Mouse (Mus musculus): ENCODE data around the gene Nav2. TPM values are rescaled to one million over a fixed set of nuclear protein-coding genes. Genes with fewer than 3 reads are reported as not detected.

Nav2 gene
- total and polyA plus RNA-seq, 3 experiments, result under 0.01 TPM; not detected in 2

DNA sequence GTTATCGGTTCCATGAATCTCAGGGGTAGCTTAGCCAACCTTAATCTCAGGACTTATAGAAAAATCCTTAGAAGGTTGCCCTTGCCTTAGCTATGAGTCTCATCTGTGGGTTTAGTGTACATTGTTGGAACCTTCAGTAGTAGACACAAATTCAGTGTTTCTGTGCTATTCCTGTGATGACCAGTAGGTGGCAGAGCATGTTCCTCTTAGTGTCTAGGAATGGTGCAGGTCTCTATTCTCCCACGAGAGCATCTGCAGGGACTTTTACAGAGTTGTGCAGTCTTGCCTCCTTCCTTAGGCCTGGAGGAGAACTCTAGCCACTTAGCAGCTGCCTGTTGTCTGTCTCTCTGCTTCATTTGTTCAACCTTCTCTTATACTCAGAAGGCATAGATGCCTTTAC lies 490.8 kb downstream of the Nav2 start:
- no peak overlapping the region for H3K4me3 ChIP-seq (replicated peaks in 1 of 3; ENCODE audit: low read depth in 2 of 3, low read length in 2 of 3, poor library complexity in 1 of 3)
- no peaks in the 10 kb centered on the region for H3K79me2 ChIP-seq (replicated peaks; ENCODE audit: control insufficient read depth, extremely low read depth, insufficient read depth, poor library complexity, severe bottlenecking)
- dilution Hi-C loops (cut with MboI; ENCODE audit: extremely low pct_ligation_motif_present, extremely low pct_unique_long_range_greater_than_20kb, low sequenced_read_pairs) (no loop called here), in situ Hi-C loops (cut with MboI; ENCODE audit: low pct_ligation_motif_present, low pct_unique_long_range_greater_than_20kb, low sequenced_read_pairs) (no loop called here)
- H3K27me3 ChIP-seq (replicated peaks), result peaks cover 25% of the 10 kb centered on the region
- peak; percentile 79 to 93 for TF ChIP-seq CTCF (conservative IDR thresholded peaks at IDR 0.05 in 1 of 2, IDR thresholded peaks at IDR 0.05 in 1 of 2; ENCODE audit: low read depth in 2 of 2, low read length in 2 of 2)
- peak; percentile 52 for TF ChIP-seq RAD21 (IDR thresholded peaks at IDR 0.05; ENCODE audit: low read depth, low read length)
- TF ChIP-seq SMC3 (IDR thresholded peaks at IDR 0.05; ENCODE audit: low read depth, low read length), result peak; percentile 64
- TF ChIP-seq MXI1 (IDR thresholded peaks at IDR 0.05; ENCODE audit: low read depth, low read length), result no peak
- TF ChIP-seq ZKSCAN1 (IDR thresholded peaks at IDR 0.05; ENCODE audit: borderline replicate concordance, low read depth, low read length), result no peak
- H3K4me1 ChIP-seq (ENCODE audit: control insufficient read depth in 1 of 2, insufficient read depth in 2 of 2), result no peaks in the 10 kb centered on the region
- no peaks in the 10 kb centered on the region for H3K36me3 ChIP-seq (replicated peaks in 1 of 2; ENCODE audit: control insufficient read depth in 1 of 2, insufficient read depth in 1 of 2, low read length in 1 of 2)
- no peak overlapping the region for H3K27ac ChIP-seq (ENCODE audit: insufficient read depth, low read depth)
- H3K9ac ChIP-seq (ENCODE audit: insufficient read depth, low read depth), result no peak overlapping the region
- no peak overlapping the region for H3K4me2 ChIP-seq (ENCODE audit: insufficient read depth, low read depth, poor library complexity, severe bottlenecking)
- H3K9me3 ChIP-seq (replicated peaks; ENCODE audit: low read length), result peaks cover 4% of the 10 kb centered on the region
- DNase-seq (ENCODE audit: extremely low read depth), result peak; percentile 55

DNA sequence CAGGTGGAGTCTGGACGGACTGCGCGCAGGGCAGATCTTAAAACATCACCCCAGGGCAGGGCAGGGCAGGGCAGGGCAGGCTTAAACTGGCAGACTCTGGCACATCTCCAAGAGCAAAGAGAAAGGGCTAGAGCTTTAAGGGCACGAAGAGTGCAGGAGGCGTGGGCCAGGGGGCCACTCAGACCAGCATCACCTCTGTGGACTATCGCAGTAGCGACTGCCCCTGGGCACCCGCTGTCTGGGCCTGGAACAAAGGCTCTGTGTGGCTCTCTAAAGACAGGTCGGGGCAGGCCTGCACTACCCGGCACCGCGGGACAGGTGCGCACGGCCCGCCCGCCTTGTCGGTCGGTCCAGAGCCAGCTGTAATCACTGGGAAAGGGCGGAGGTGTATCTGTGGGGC lies 491.9 kb downstream of the Nav2 start:
- Histone ChIP-seq H3K9me3 (replicated peaks; ENCODE audit: low read length) (no peaks in the 10 kb centered on the region), H3K4me1 (ENCODE audit: control insufficient read depth in 1 of 2, insufficient read depth in 2 of 2) (no peaks in the 10 kb centered on the region), H3K36me3 (replicated peaks in 1 of 2; ENCODE audit: control insufficient read depth in 1 of 2, insufficient read depth in 1 of 2, low read length in 1 of 2) (no peaks in the 10 kb centered on the region), H3K27me3 (replicated peaks) (peaks cover 32% of the 10 kb centered on the region), H3K4me2 (ENCODE audit: insufficient read depth, low read depth, poor library complexity, severe bottlenecking) (no peak overlapping the region), H3K9ac (ENCODE audit: insufficient read depth, low read depth) (no peak overlapping the region), H3K27ac (ENCODE audit: insufficient read depth, low read depth) (no peak overlapping the region), H3K79me2 (replicated peaks; ENCODE audit: control insufficient read depth, extremely low read depth, insufficient read depth, poor library complexity, severe bottlenecking) (no peaks in the 10 kb centered on the region), H3K4me3 (replicated peaks in 1 of 3; ENCODE audit: low read depth in 2 of 3, low read length in 2 of 3, poor library complexity in 1 of 3) (no peak overlapping the region)
- dilution Hi-C loops (cut with MboI; ENCODE audit: extremely low pct_ligation_motif_present, extremely low pct_unique_long_range_greater_than_20kb, low sequenced_read_pairs) (no loop called here), in situ Hi-C loops (cut with MboI; ENCODE audit: low pct_ligation_motif_present, low pct_unique_long_range_greater_than_20kb, low sequenced_read_pairs) (no loop called here)
- no peak for TF ChIP-seq RAD21 (IDR thresholded peaks at IDR 0.05; ENCODE audit: low read depth, low read length)
- no peak for TF ChIP-seq ZMIZ1 (IDR thresholded peaks at IDR 0.05; ENCODE audit: low read depth, low read length)
- TF ChIP-seq ZNF384 (IDR thresholded peaks at IDR 0.05; ENCODE audit: low read depth, low read length), result no peak
- no peak for TF ChIP-seq RCOR1 (conservative IDR thresholded peaks at IDR 0.05; ENCODE audit: low read depth, low read length)
- no peak for TF ChIP-seq USF2 (conservative IDR thresholded peaks at IDR 0.05; ENCODE audit: low read depth, low read length)
- TF ChIP-seq POLR2AphosphoS2 (IDR thresholded peaks at IDR 0.05; ENCODE audit: low read depth, low read length), result no peak
- TF ChIP-seq GABPA (IDR thresholded peaks at IDR 0.05; ENCODE audit: insufficient replicate concordance, low read depth, low read length), result no peak
- TF ChIP-seq SMC3 (IDR thresholded peaks at IDR 0.05; ENCODE audit: low read depth, low read length), result no peak
- TF ChIP-seq SIN3A (IDR thresholded peaks at IDR 0.05; ENCODE audit: low read length), result no peak
- TF ChIP-seq KAT2A (IDR thresholded peaks at IDR 0.05; ENCODE audit: insufficient replicate concordance, low read length), result no peak
- TF ChIP-seq HCFC1 (IDR thresholded peaks at IDR 0.05; ENCODE audit: low read depth, low read length), result no peak
- TF ChIP-seq PAX5 (IDR thresholded peaks at IDR 0.05; ENCODE audit: low read length), result no peak
- DNase-seq (ENCODE audit: extremely low read depth), result no peak
